Mouse (Mus musculus): ENCODE measurements around the gene Plaur. TPM values are rescaled to one million over a fixed set of nuclear protein-coding genes. Genes with fewer than 3 reads are reported as not detected.

Gene Plaur
- total RNA-seq, 2 experiments from 2014 or later, result 0.85 to 1.4 TPM

Other genes with a start within 250 kb of the Plaur start
- 1 to 10 TPM; 5.1 to 6.1 TPM for gene Zfp109, start 224.9 kb upstream of the Plaur start, total RNA-seq (2021)
- 1 to 10 TPM; 6.1 to 6.6 TPM for gene Zfp108, start 207.7 kb upstream of the Plaur start, total RNA-seq (2021)
- gene Zfp93, start 192.1 kb upstream of the Plaur start, total RNA-seq (2021), result 1 to 10 TPM; 8.7 to 8.9 TPM
- gene Zfp61, start 161.3 kb upstream of the Plaur start, total RNA-seq (2021), result 10 to 100 TPM; 20.6 to 21.3 TPM
- 10 to 100 TPM; 14.8 to 16.0 TPM for gene Zfp94, start 145.8 kb upstream of the Plaur start, total RNA-seq (2021)
- not detected for gene Tescl, start 128.5 kb upstream of the Plaur start, total RNA-seq (2021)
- gene Lypd5, start 113.3 kb upstream of the Plaur start, total RNA-seq (2021), result under 1 TPM in 1 of 2 experiments, not detected in 1; 0.15 TPM
- under 1 TPM; 0.17 to 0.41 TPM for gene Kcnn4, start 92.2 kb upstream of the Plaur start, total RNA-seq (2021)
- gene Smg9, start 62.9 kb upstream of the Plaur start, total RNA-seq (2021), result 10 to 100 TPM; 34.1 to 39.1 TPM
- under 1 TPM in 1 of 2 experiments, not detected in 1; 0.20 TPM for gene Irgc1, start 10.2 kb upstream of the Plaur start, total RNA-seq (2021)
- gene Cadm4, start 19.5 kb downstream of the Plaur start, total RNA-seq (2021), result 100 to 1,000 TPM; 305 to 320 TPM
- gene Zfp428, start 44.5 kb downstream of the Plaur start, total RNA-seq (2021), result 10 to 100 TPM; 61.9 to 67.5 TPM
- not detected for gene AC161166.1, start 50.0 kb downstream of the Plaur start, total RNA-seq (2021)
- gene Irgq, start 68.2 kb downstream of the Plaur start, total RNA-seq (2021), result 100 to 1,000 TPM; 105 to 110 TPM
- not detected for gene Pinlyp, start 83.6 kb downstream of the Plaur start, total RNA-seq (2021)
- gene Xrcc1, start 83.8 kb downstream of the Plaur start, total RNA-seq (2021), result 10 to 100 TPM; 32.5 to 41.2 TPM
- gene Ethe1, start 125.1 kb downstream of the Plaur start, total RNA-seq (2021), result 10 to 100 TPM; 11.9 to 13.0 TPM
- gene Zfp575, start 125.2 kb downstream of the Plaur start, total RNA-seq (2021), result 1 to 10 TPM; 7.7 to 8.3 TPM
- gene Phldb3, start 148.3 kb downstream of the Plaur start, total RNA-seq (2021), result under 1 TPM; 0.41 to 0.54 TPM
- gene Lypd3, start 174.1 kb downstream of the Plaur start, total RNA-seq (2021), result under 1 TPM; 0.47 to 0.57 TPM
- gene Tex101, start 214.2 kb downstream of the Plaur start, total RNA-seq (2021), result not detected
- not detected for gene BC049730, start 246.8 kb downstream of the Plaur start, total RNA-seq (2021)